ENCODE assay signal across 10 mouse cellular contexts in genomic region chr6:50940641-50941398, GRCm38 (mm10).
DNase-seq lines count a peak whose midpoint lies in the region; ATAC-seq and TF ChIP-seq lines count a peak whose summit lies in the region.
"Had no signal": no experiment of that assay in that cellular context is flagged by ENCODE, and none has a peak within 500 bp of the region (broad histone marks: within the 10 kb centered on the region; RNA-seq: fewer than 3 reads in every experiment).

No protein-coding gene starts in this region.

- WGBS in intestine, embryonic 14.5 days: 44% methylated on average over 10 of the region's 10 CpGs
- 74% methylated on average over 10 of the region's 10 CpGs for WGBS in intestine, postnatal 0 days
- 65% methylated on average over 10 of the region's 10 CpGs for WGBS in stomach, embryonic 15.5 days
- WGBS in liver, embryonic 11.5 days: 57% methylated on average over 10 of the region's 10 CpGs

- H3K9ac ChIP-seq in intestine, embryonic 14.5 days (ENCODE audit: low read length): no peak overlapping the region
- no peak overlapping the region for H3K9ac ChIP-seq in intestine, postnatal 0 days (ENCODE audit: low read depth, low read length)
- H3K9ac ChIP-seq in stomach, embryonic 15.5 days: no peak overlapping the region; the same call in 1 of the 2 replicates
- no peak overlapping the region for H3K9ac ChIP-seq in liver, embryonic 11.5 days (ENCODE audit: low read depth, low read length)
- H3K9ac ChIP-seq: liver, embryonic 14.5 days had no signal

- H3K4me2 ChIP-seq in intestine, embryonic 14.5 days (ENCODE audit: low read length): no peak overlapping the region
- H3K4me2 ChIP-seq in intestine, postnatal 0 days (replicated peaks; ENCODE audit: low read depth): no peak overlapping the region
- H3K4me2 ChIP-seq in stomach, embryonic 15.5 days: no peak overlapping the region
- no peak overlapping the region for H3K4me2 ChIP-seq in liver, embryonic 11.5 days

- no peak for ATAC-seq in intestine, embryonic 14.5 days (replicated peaks; ENCODE audit: low FRiP score, low TSS enrichment, low read depth)
- no peak for ATAC-seq in intestine, postnatal 0 days
- no peak for ATAC-seq in stomach, embryonic 15.5 days (ENCODE audit: insufficient read depth, low FRiP score, low read depth)
- ATAC-seq in liver, embryonic 11.5 days (replicated peaks; ENCODE audit: low FRiP score): no peak
- ATAC-seq: CD4-positive, CD25-positive, alpha-beta regulatory T cell, adult 4 months had no signal

- no peak overlapping the region for H3K4me3 ChIP-seq in intestine, embryonic 14.5 days (ENCODE audit: low read depth, low read length)
- H3K4me3 ChIP-seq in intestine, postnatal 0 days (ENCODE audit: low read depth, low read length): no peak overlapping the region
- H3K4me3 ChIP-seq in stomach, embryonic 15.5 days (replicated peaks): no peak overlapping the region
- no peak overlapping the region for H3K4me3 ChIP-seq in liver, embryonic 11.5 days (ENCODE audit: low read depth, low read length)

- H3K4me1 ChIP-seq in intestine, embryonic 14.5 days (replicated peaks; ENCODE audit: control insufficient read depth, insufficient read depth, low read length): peaks cover 8% of the 10 kb centered on the region; the same call in 1 of the 2 replicates
- no peaks in the 10 kb centered on the region for H3K4me1 ChIP-seq in intestine, postnatal 0 days (replicated peaks; ENCODE audit: control insufficient read depth, insufficient read depth, low read length)
- no peaks in the 10 kb centered on the region for H3K4me1 ChIP-seq in stomach, embryonic 15.5 days
- H3K4me1 ChIP-seq in liver, embryonic 11.5 days (replicated peaks; ENCODE audit: control insufficient read depth, insufficient read depth, low read length): no peaks in the 10 kb centered on the region

- no peak for DNase-seq in intestine, embryonic 14.5 days (ENCODE audit: low spot score)
- DNase-seq in gastrocnemius, adult 8-10 months (ENCODE audit: low spot score in 2 of 2): peak; percentile 19 to 48
- DNase-seq in heart, postnatal 25 days (ENCODE audit: low spot score): peak; percentile 31
- DNase-seq in left cerebral cortex, adult 18-20 months (ENCODE audit: low spot score in 2 of 2): no peak
- DNase-seq in left cerebral cortex, adult 11 months (ENCODE audit: low spot score): no peak
- no peak for DNase-seq in liver, embryonic 11.5 days (ENCODE audit: low spot score)

- TF ChIP-seq CTCF in intestine, postnatal 0 days (IDR thresholded peaks at IDR 0.05; ENCODE audit: low read depth): no peak

- intact Hi-C loops in heart, postnatal 25 days (cut with DNase I): no loop called here

- no peaks in the 10 kb centered on the region for H3K27me3 ChIP-seq in intestine, embryonic 14.5 days (replicated peaks; ENCODE audit: control insufficient read depth, insufficient read depth, low read length)
- no peaks in the 10 kb centered on the region for H3K27me3 ChIP-seq in intestine, postnatal 0 days (replicated peaks; ENCODE audit: control insufficient read depth, insufficient read depth, low read length)
- 0 out of 2 replicates have a peak, but pooled peaks cover 3% of the 10 kb centered on the region for H3K27me3 ChIP-seq in stomach, embryonic 15.5 days (replicated peaks)
- H3K27me3 ChIP-seq in liver, embryonic 11.5 days (replicated peaks; ENCODE audit: control insufficient read depth, insufficient read depth, low read length): no peaks in the 10 kb centered on the region

- no peaks in the 10 kb centered on the region for H3K36me3 ChIP-seq in intestine, embryonic 14.5 days (ENCODE audit: control insufficient read depth, insufficient read depth, low read length)
- no peaks in the 10 kb centered on the region for H3K36me3 ChIP-seq in intestine, postnatal 0 days (ENCODE audit: control insufficient read depth, insufficient read depth)
- H3K36me3 ChIP-seq in stomach, embryonic 15.5 days: no peaks in the 10 kb centered on the region
- H3K36me3 ChIP-seq in liver, embryonic 11.5 days (ENCODE audit: control insufficient read depth, insufficient read depth, low read length): no peaks in the 10 kb centered on the region

- H3K27ac ChIP-seq in intestine, embryonic 14.5 days (ENCODE audit: low read depth): peak overlapping the region; percentile 12; the same call in 1 of the 2 replicates
- no peak overlapping the region for H3K27ac ChIP-seq in intestine, postnatal 0 days (ENCODE audit: low read depth, low read length)
- H3K27ac ChIP-seq in stomach, embryonic 15.5 days: peak overlapping the region; percentile 61
- H3K27ac ChIP-seq in liver, embryonic 11.5 days (ENCODE audit: low read depth, low read length): no peak overlapping the region
- H3K27ac ChIP-seq: liver, embryonic 14.5 days had no signal

- no peaks in the 10 kb centered on the region for H3K9me3 ChIP-seq in intestine, embryonic 14.5 days (ENCODE audit: control insufficient read depth, low read length)
- H3K9me3 ChIP-seq in intestine, postnatal 0 days (ENCODE audit: control insufficient read depth): no peaks in the 10 kb centered on the region
- H3K9me3 ChIP-seq in stomach, embryonic 15.5 days: no peaks in the 10 kb centered on the region
- H3K9me3 ChIP-seq in liver, embryonic 11.5 days (ENCODE audit: control insufficient read depth, low read length): no peaks in the 10 kb centered on the region

Comparison
In these comparisons a context has a peak if more than half of its experiments do, and no peak if none do; other contexts are left out.
1. H3K27ac ChIP-seq: peak in intestine, embryonic 14.5 days (single experiment) and stomach, embryonic 15.5 days (single experiment); none in intestine, postnatal 0 days (single experiment) and liver, embryonic 11.5 days (single experiment).
2. DNase-seq: peak in gastrocnemius, adult 8-10 months (2 of 2) and heart, postnatal 25 days (single experiment); none in intestine, embryonic 14.5 days (single experiment), left cerebral cortex, adult 18-20 months (0 of 2), left cerebral cortex, adult 11 months (single experiment) and liver, embryonic 11.5 days (single experiment).